Mouse (Mus musculus) limb, embryonic 13.5 days (tissue): ENCODE results near the gene Rnf8. TPM values are rescaled to one million over a fixed set of nuclear protein-coding genes. Genes with fewer than 3 reads are reported as not detected.
A peak's percentile ranks its signal among the peaks of the same experiment; 100 is the strongest.
"Not testable (repeated sequence)": the region's sequence is repeated elsewhere in the genome, so short reads cannot be mapped to it uniquely, and the experiment has no call there.

Experiments
- ATAC-seq: fragments of 200-750 bp; cut with Nextera tagmentation; 2 replicates; pipeline ENCODE4 v1.8.0; 2017; ENCODE audit warnings: low read depth, moderate number of reproducible peaks, moderate TSS enrichment; ENCODE audit not compliant: low FRiP score
- H3K27ac ChIP-seq: fragments of 300-500 bp; sonication (generic); 2 replicates; pipeline ENCODE4 v1.5.1; 2015; ENCODE audit warnings: inconsistent platforms, mild to moderate bottlenecking, moderate library complexity
- H3K27me3 ChIP-seq: fragments of 300-500 bp; sonication (generic); 2 replicates; pipeline ENCODE4 v1.6.1; 2015; ENCODE audit warnings: mild to moderate bottlenecking, inconsistent platforms
- H3K36me3 ChIP-seq: fragments of 300-500 bp; sonication (generic); 2 replicates; pipeline ENCODE4 v1.6.1; 2015; ENCODE audit warnings: inconsistent platforms, mild to moderate bottlenecking, moderate library complexity
- H3K4me1 ChIP-seq: fragments of 300-500 bp; sonication (generic); 2 replicates; pipeline ENCODE4 v1.6.1; 2015; ENCODE audit warnings: inconsistent platforms
- H3K4me2 ChIP-seq: fragments of 300-500 bp; sonication (generic); replicated peaks from 2 replicates; pipeline ENCODE4 v1.6.1; 2015; ENCODE audit warnings: inconsistent platforms, mild to moderate bottlenecking, moderate library complexity
- H3K4me3 ChIP-seq: fragments of 300-500 bp; sonication (generic); 2 replicates; pipeline ENCODE4 v1.5.1; 2015; ENCODE audit warnings: moderate library complexity, mild to moderate bottlenecking, inconsistent platforms
- H3K9ac ChIP-seq: fragments of 300-500 bp; sonication (generic); 2 replicates; pipeline ENCODE4 v1.6.1; 2015; ENCODE audit warnings: mild to moderate bottlenecking, inconsistent platforms
- H3K9me3 ChIP-seq: fragments of 300-500 bp; sonication (generic); 2 replicates; pipeline ENCODE4 v1.6.1; 2016; ENCODE audit warnings: inconsistent platforms
- WGBS: fragments of 180-500 bp; shearing (Covaris S2); methylation state at CpG from one replicate; pipeline ENCODE4 v1.1.7; 2015; 5-methylcytosine and 5-hydroxymethylcytosine counted together
- polyA plus RNA-seq: library from polyadenylated mRNA; unstranded; fragments of >200 nt; fragmentation: Nextera tagmentation; extraction: Ambion mirVana; gene quantifications from 2 replicates; pipeline ENCODE4 v1.2.1, GENCODE M21; 2015

Rnf8 gene
- polyA plus RNA-seq, 1 experiment from 2014 or later: 94.1 TPM

- H3K9ac ChIP-seq: no peak overlapping the region
- H3K4me2 ChIP-seq: no peak overlapping the region
- H3K27me3 ChIP-seq: no peaks in the 10 kb centered on the region
- no peak overlapping the region for H3K4me3 ChIP-seq
- no peak overlapping the region for H3K27ac ChIP-seq
- H3K36me3 ChIP-seq: peaks cover 86% of the 10 kb centered on the region
- H3K9me3 ChIP-seq: no peaks in the 10 kb centered on the region
- no peak for ATAC-seq
- H3K4me1 ChIP-seq: no peaks in the 10 kb centered on the region
- 84% methylated on average over 15 of the region's 15 CpGs for WGBS
Observed at GRCm38 (mm10) chr17:29595891-29596770, 18.5 kb upstream of the Rnf8 start.

- Histone ChIP-seq H3K36me3 (peaks cover 88% of the 10 kb centered on the region), H3K27ac (no peak overlapping the region), H3K4me1 (no peaks in the 10 kb centered on the region), H3K9me3 (no peaks in the 10 kb centered on the region), H3K27me3 (no peaks in the 10 kb centered on the region), H3K9ac (no peak overlapping the region), H3K4me3 (no peak overlapping the region), H3K4me2 (no peak overlapping the region)
- 83% methylated on average over 13 of the region's 13 CpGs for WGBS
- ATAC-seq: no peak
Observed at GRCm38 (mm10) chr17:29596771-29597132, 17.8 kb upstream of the Rnf8 start.

- no peak overlapping the region for H3K4me2 ChIP-seq
- H3K9me3 ChIP-seq: 0 out of 2 replicates have a peak, but pooled peaks cover 3% of the 10 kb centered on the region
- no peak overlapping the region for H3K27ac ChIP-seq
- WGBS: 93% methylated on average over 14 of the region's 14 CpGs
- H3K27me3 ChIP-seq: no peaks in the 10 kb centered on the region
- no peak overlapping the region for H3K4me3 ChIP-seq
- H3K4me1 ChIP-seq: no peaks in the 10 kb centered on the region
- H3K36me3 ChIP-seq: peaks cover 93% of the 10 kb centered on the region
- no peak overlapping the region for H3K9ac ChIP-seq
- ATAC-seq: no peak
Observed at GRCm38 (mm10) chr17:29599051-29599450, 15.5 kb upstream of the Rnf8 start.

DNA sequence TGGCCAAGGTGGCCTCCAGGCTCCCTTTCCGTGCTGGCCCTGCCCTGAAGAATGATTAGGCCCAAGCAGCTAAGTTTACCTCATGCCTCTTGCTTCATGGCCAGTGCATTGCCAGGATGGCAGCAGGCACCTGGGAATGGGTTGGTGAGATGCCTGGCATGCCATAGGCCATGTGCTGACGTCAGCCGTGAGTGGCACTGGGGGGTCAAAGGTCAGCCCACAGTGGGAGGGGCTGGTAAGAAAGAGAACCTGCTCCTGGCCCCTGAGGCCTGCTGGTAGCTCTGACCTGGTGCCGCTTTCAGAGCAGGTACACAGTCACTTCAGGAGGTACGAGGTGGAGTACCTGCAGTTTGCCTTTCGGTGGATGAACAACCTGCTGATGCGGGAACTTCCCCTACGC lies 15.1 kb upstream of the Rnf8 start:
- no peaks in the 10 kb centered on the region for H3K4me1 ChIP-seq

DNA sequence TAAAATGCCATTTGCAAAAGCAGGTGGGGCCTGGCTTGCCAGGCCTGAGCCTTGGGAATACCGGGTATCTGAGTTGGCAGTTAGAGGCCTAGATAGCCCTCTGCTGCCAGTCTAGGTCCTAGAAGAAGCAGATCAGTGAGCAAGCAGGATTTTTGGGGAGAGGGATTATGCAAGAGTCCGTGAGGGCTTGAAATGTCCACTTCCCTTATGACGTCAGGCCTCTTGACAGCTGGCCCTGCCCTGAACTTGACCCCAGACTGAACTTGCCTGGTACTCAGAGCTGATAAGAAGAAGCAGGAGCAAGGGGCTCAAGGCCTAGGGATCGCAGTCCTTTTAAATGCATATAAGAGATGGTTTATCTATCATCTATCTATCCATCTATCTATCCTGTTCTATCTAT lies 13.2 kb upstream of the Rnf8 start:
- no peak overlapping the region for H3K4me2 ChIP-seq
- H3K9me3 ChIP-seq: 0 out of 2 replicates have a peak, but pooled peaks cover 3% of the 10 kb centered on the region
- H3K27me3 ChIP-seq: no peaks in the 10 kb centered on the region
- H3K36me3 ChIP-seq: peaks cover 89% of the 10 kb centered on the region
- no peak overlapping the region for H3K27ac ChIP-seq
- ATAC-seq: no peak
- no peaks in the 10 kb centered on the region for H3K4me1 ChIP-seq
- 74% methylated on average over 4 of the region's 4 CpGs for WGBS
- no peak overlapping the region for H3K9ac ChIP-seq
- no peak overlapping the region for H3K4me3 ChIP-seq

More for the DNA sequence above, 15.1 kb upstream of the Rnf8 start:
- 0 out of 2 replicates have a peak, but pooled peaks cover 3% of the 10 kb centered on the region for H3K9me3 ChIP-seq
- no peak overlapping the region for H3K4me2 ChIP-seq
- no peak for ATAC-seq
- H3K9ac ChIP-seq: no peak overlapping the region
- H3K27ac ChIP-seq: no peak overlapping the region
- WGBS: 78% methylated on average over 8 of the region's 8 CpGs
- H3K4me3 ChIP-seq: no peak overlapping the region
- peaks cover 91% of the 10 kb centered on the region for H3K36me3 ChIP-seq
- H3K27me3 ChIP-seq: no peaks in the 10 kb centered on the region

DNA sequence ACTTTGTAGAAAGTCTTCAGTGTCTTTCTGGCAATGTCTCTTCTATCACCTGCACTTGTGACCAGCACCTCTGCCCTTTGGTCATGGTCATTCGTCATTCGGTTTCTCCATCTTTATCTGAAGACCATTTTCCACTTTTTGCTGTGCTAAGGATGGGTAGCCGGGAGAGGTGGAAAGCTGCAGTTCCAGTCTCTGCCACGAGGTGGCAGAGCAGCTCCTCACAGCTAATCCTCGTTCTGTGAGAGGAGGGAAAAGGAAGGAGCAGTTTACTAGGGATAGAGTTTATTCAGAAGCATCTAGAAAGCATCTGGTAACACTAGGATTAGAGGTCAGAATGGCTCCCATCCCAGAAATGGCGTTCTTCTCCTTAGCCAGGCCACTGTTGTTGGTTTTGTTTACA lies 11.3 kb upstream of the Rnf8 start:
- 0 out of 2 replicates have a peak, but pooled peaks have one; percentile 22 for ATAC-seq
- Histone ChIP-seq H3K4me3 (no peak overlapping the region), H3K4me2 (no peak overlapping the region), H3K9ac (no peak overlapping the region), H3K9me3 (0 out of 2 replicates have a peak, but pooled peaks cover 3% of the 10 kb centered on the region), H3K27ac (no peak overlapping the region), H3K36me3 (peaks cover 81% of the 10 kb centered on the region), H3K27me3 (no peaks in the 10 kb centered on the region), H3K4me1 (no peaks in the 10 kb centered on the region)
- 22% methylated on average over 6 of the region's 6 CpGs for WGBS

DNA sequence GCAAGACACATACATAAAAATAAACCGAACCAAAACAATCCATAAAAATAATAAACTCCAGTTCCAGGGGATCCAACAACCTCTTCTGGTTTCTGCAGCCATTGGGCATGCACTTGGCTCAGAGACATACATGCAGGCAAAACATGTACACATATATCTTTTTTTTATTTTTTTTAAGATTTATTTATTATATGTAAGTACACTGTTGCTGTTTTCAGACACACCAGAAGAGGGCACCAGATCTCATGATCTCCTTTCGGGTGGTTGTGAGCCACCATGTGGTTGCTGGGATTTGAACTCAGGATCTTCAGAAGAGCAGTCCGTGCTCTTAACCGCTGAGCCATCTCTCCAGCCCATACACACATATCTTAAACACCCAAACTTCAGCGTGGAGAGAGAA lies 1.1 kb upstream of the Rnf8 start:
- not testable (repeated sequence) for H3K9me3 ChIP-seq, H3K27me3 ChIP-seq, H3K4me2 ChIP-seq, H3K9ac ChIP-seq, ATAC-seq, H3K36me3 ChIP-seq, H3K4me3 ChIP-seq, H3K27ac ChIP-seq
- peaks cover 24% of the 10 kb centered on the region for H3K4me1 ChIP-seq
- WGBS: 84% methylated on average over 5 of the region's 5 CpGs

- H3K4me1 ChIP-seq: peaks cover 24% of the 10 kb centered on the region
- peak overlapping the region; percentile 99 for H3K4me3 ChIP-seq
- peak overlapping the region; percentile 97 for H3K27ac ChIP-seq
- under 1% methylated on average over 43 of the region's 43 CpGs for WGBS
- H3K9ac ChIP-seq: peak overlapping the region; percentile 99
- no peaks in the 10 kb centered on the region for H3K9me3 ChIP-seq
- H3K4me2 ChIP-seq: peak overlapping the region; percentile 72
- ATAC-seq: no peak
- H3K36me3 ChIP-seq: peaks cover 18% of the 10 kb centered on the region
- no peaks in the 10 kb centered on the region for H3K27me3 ChIP-seq
Observed at GRCm38 (mm10) chr17:29615024-29615551, 498 bp downstream of the Rnf8 start.

DNA sequence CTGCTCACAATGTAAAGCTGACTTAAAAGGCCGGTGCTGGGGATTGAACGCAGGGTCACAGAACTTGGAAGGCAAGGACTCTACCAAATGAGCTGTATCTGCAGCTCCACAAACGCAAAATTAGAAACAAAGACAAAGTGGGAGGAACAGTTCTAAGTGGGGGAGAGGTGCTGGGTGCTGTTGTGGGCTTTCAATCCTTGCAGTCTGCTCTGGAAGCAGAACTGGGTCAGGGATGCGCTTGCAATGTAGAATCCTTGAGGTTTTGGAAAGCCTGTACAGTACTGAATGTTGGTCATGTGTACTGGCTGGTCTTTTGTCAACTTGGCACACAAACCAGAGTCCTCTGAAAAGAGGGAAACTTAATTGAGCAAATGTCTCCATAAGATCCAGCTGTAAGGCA lies 1.0 kb downstream of the Rnf8 start:
- Histone ChIP-seq H3K27me3 (no peaks in the 10 kb centered on the region), H3K4me1 (peaks cover 24% of the 10 kb centered on the region), H3K4me2 (peak overlapping the region; percentile 72), H3K27ac (0 out of 2 replicates have a peak overlapping the region, but pooled peaks have one; percentile 97), H3K36me3 (peaks cover 20% of the 10 kb centered on the region), H3K9me3 (no peaks in the 10 kb centered on the region), H3K4me3 (peak overlapping the region; percentile 99), H3K9ac (peak overlapping the region; percentile 99)
- no peak for ATAC-seq
- WGBS: 9% methylated on average over 4 of the region's 4 CpGs

GRCm38 (mm10) chr17:29619231-29619630 lies 4.6 kb downstream of the Rnf8 start:
- no peak overlapping the region for H3K4me2 ChIP-seq
- H3K4me1 ChIP-seq: peaks cover 21% of the 10 kb centered on the region
- H3K36me3 ChIP-seq: peaks cover 56% of the 10 kb centered on the region
- no peak overlapping the region for H3K4me3 ChIP-seq
- H3K9me3 ChIP-seq: no peaks in the 10 kb centered on the region
- H3K9ac ChIP-seq: no peak overlapping the region
- no peaks in the 10 kb centered on the region for H3K27me3 ChIP-seq
- no peak overlapping the region for H3K27ac ChIP-seq
- WGBS: 85% methylated on average over 3 of the region's 3 CpGs
- ATAC-seq: no peak

- Histone ChIP-seq H3K4me2 (no peak overlapping the region), H3K27ac (no peak overlapping the region), H3K4me1 (no peaks in the 10 kb centered on the region), H3K4me3 (no peak overlapping the region), H3K27me3 (no peaks in the 10 kb centered on the region), H3K9ac (no peak overlapping the region), H3K36me3 (peaks cover 95% of the 10 kb centered on the region), H3K9me3 (no peaks in the 10 kb centered on the region)
- 93% methylated on average over 8 of the region's 8 CpGs for WGBS
- no peak for ATAC-seq
Observed at GRCm38 (mm10) chr17:29623488-29623887, 8.9 kb downstream of the Rnf8 start.

DNA sequence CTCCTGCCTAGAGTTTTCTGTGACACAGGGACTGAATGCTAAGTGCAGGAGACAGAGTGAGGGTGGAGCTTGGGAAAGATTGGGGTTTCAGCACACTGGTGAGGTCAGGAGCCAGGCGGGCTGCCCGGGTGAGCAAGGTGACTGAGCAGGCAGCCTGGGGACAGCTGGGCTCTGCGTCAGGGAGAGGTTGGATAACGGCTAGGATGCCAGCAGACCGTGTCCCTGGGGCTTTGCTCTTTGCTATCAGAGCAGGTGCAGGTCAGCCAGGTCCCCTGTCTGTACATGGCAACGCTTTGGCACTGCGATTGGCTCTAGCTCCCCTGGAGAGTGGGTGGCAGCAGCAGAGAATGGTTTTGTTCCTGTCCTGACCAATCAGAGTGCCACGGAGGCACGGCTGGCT lies 12.7 kb downstream of the Rnf8 start:
- no peak for ATAC-seq
- H3K27me3 ChIP-seq: no peaks in the 10 kb centered on the region
- no peak overlapping the region for H3K4me2 ChIP-seq
- no peak overlapping the region for H3K9ac ChIP-seq
- H3K4me3 ChIP-seq: no peak overlapping the region
- no peaks in the 10 kb centered on the region for H3K9me3 ChIP-seq
- H3K4me1 ChIP-seq: no peaks in the 10 kb centered on the region
- no peak overlapping the region for H3K27ac ChIP-seq
- H3K36me3 ChIP-seq: peaks cover 96% of the 10 kb centered on the region
- 80% methylated on average over 9 of the region's 9 CpGs for WGBS
